Comparison of ENCODE assay signal across 8 mouse cellular contexts in genomic region chr7:142060185-142060930, GRCm38 (mm10). TPM values are rescaled to one million over a fixed set of nuclear protein-coding genes. Genes with fewer than 3 reads are reported as not detected.
DNase-seq lines count a peak whose midpoint lies in the region; ATAC-seq and TF ChIP-seq lines count a peak whose summit lies in the region.

No protein-coding gene starts in this region.

- TF ChIP-seq CTCF in layer of hippocampus, adult 2 months (conservative IDR thresholded peaks at IDR 0.05) = no peak

- H3K4me1 ChIP-seq in forebrain, embryonic 10.5 days = peaks cover 24% of the 10 kb centered on the region
- H3K4me1 ChIP-seq in limb, embryonic 14.5 days (ENCODE audit: control insufficient read depth, insufficient read depth, low read length) = peaks cover 15% of the 10 kb centered on the region

- H3K36me3 ChIP-seq in forebrain, embryonic 10.5 days (replicated peaks) = peaks cover 23% of the 10 kb centered on the region
- H3K36me3 ChIP-seq in limb, embryonic 14.5 days (ENCODE audit: control insufficient read depth, insufficient read depth, low read length) = no peaks in the 10 kb centered on the region; the same call in 1 of the 2 replicates

- H3K9me3 ChIP-seq in forebrain, embryonic 10.5 days = no peaks in the 10 kb centered on the region
- H3K9me3 ChIP-seq in limb, embryonic 14.5 days (ENCODE audit: control insufficient read depth, low read length) = no peaks in the 10 kb centered on the region

- no peak for TF ChIP-seq POLR2A in limb, embryonic 14.5 days (IDR thresholded peaks at IDR 0.05; ENCODE audit: borderline replicate concordance, extremely low read depth, insufficient read depth, insufficient read length)

- peak overlapping the region; percentile 93 for H3K9ac ChIP-seq in limb, embryonic 14.5 days (ENCODE audit: low read depth, low read length, severe bottlenecking)

- intact Hi-C loops in left cerebral cortex, postnatal 25 days (cut with DNase I) = no loop called here

- H3K27me3 ChIP-seq in forebrain, embryonic 10.5 days (ENCODE audit: poor library complexity, severe bottlenecking) = no peaks in the 10 kb centered on the region
- no peaks in the 10 kb centered on the region for H3K27me3 ChIP-seq in limb, embryonic 14.5 days (ENCODE audit: control insufficient read depth, insufficient read depth, low read length)

- no peak for DNase-seq in layer of hippocampus, adult 2 months (ENCODE audit: low spot score in 2 of 2)
- DNase-seq in layer of hippocampus, adult 8-10 months (ENCODE audit: low spot score in 2 of 2) = no peak
- DNase-seq in NIH3T3 (ENCODE audit: low read depth) = peak; percentile 17
- DNase-seq in forebrain, embryonic 10.5 days (ENCODE audit: extremely low spot score, low spot score) = no peak
- DNase-seq in limb, embryonic 14.5 days (ENCODE audit: low spot score) = no peak
- peak; percentile 44 for DNase-seq in neural tube, embryonic 10.5 days (ENCODE audit: extremely low spot score, low spot score)
- DNase-seq in left cerebral cortex, postnatal 25 days (ENCODE audit: low spot score in 2 of 2) = no peak
- no peak for DNase-seq in layer of hippocampus, adult 9-10 months (ENCODE audit: low spot score)

- peak; percentile 38 for ATAC-seq in limb, embryonic 14.5 days (ENCODE audit: low FRiP score, low read depth)

- H3K4me2 ChIP-seq in limb, embryonic 14.5 days (replicated peaks; ENCODE audit: low read depth, low read length, severe bottlenecking) = peak overlapping the region; percentile 90

- WGBS in forebrain, embryonic 10.5 days = 2% methylated on average over 66 of the region's 66 CpGs
- under 1% methylated on average over 47 of the region's 66 CpGs for WGBS in limb, embryonic 14.5 days

- H3K27ac ChIP-seq in layer of hippocampus, adult 2 months = peak overlapping the region; percentile 95
- H3K27ac ChIP-seq in forebrain, embryonic 10.5 days = peak overlapping the region; percentile 91
- peak overlapping the region; percentile 77 for H3K27ac ChIP-seq in limb, embryonic 14.5 days (replicated peaks; ENCODE audit: low read depth, low read length)

- peak overlapping the region; percentile 93 for H3K4me3 ChIP-seq in layer of hippocampus, adult 2 months
- H3K4me3 ChIP-seq in forebrain, embryonic 10.5 days = peak overlapping the region; percentile 95
- H3K4me3 ChIP-seq in limb, embryonic 14.5 days (replicated peaks; ENCODE audit: low read length) = peak overlapping the region; percentile 94

RNA-seq across cellular contexts. Expression of gene Mob2, which starts 0.5 kb away (rescaled TPM):
- total RNA-seq in layer of hippocampus, adult 2 months (2021) = 10 to 100 TPM; 29.0 to 29.3 TPM
- total RNA-seq in layer of hippocampus, adult 8-10 months (2022) = 10 to 100 TPM; 28.9 to 34.4 (median 30.9) TPM
- polyA plus RNA-seq in forebrain, embryonic 10.5 days (2016; fragmentation: Nextera tagmentation; extraction: Ambion mirVana) = 60.9 and 65.7 TPM in 2 replicates
- polyA plus RNA-seq in limb, embryonic 14.5 days (2012; rRNA removed) = 55.2 and 56.2 TPM in 2 replicates
- 73.6 and 76.9 TPM in 2 replicates for polyA plus RNA-seq in limb, embryonic 14.5 days (2014; fragmentation: Nextera tagmentation; extraction: Ambion mirVana)
- total RNA-seq in left cerebral cortex, postnatal 25 days (2021) = 10 to 100 TPM; 33.7 to 37.8 TPM

RNA-seq across cellular contexts. Expression of gene Dusp8, which starts 35.3 kb away (rescaled TPM):
- total RNA-seq in layer of hippocampus, adult 2 months (2021) = 100 to 1,000 TPM; 126 to 127 TPM
- 100 to 1,000 TPM; 103 to 110 (median 106) TPM for total RNA-seq in layer of hippocampus, adult 8-10 months (2022)
- polyA plus RNA-seq in forebrain, embryonic 10.5 days (2016; fragmentation: Nextera tagmentation; extraction: Ambion mirVana) = 3.6 and 7.3 TPM in 2 replicates
- polyA plus RNA-seq in limb, embryonic 14.5 days (2012; rRNA removed) = 4.1 and 5.4 TPM in 2 replicates
- polyA plus RNA-seq in limb, embryonic 14.5 days (2014; fragmentation: Nextera tagmentation; extraction: Ambion mirVana) = 3.5 TPM in 2 replicates
- total RNA-seq in left cerebral cortex, postnatal 25 days (2021) = 100 to 1,000 TPM; 152 TPM

Comparison
In these comparisons a context has a peak if more than half of its experiments do, and no peak if none do; other contexts are left out.
1. DNase-seq: peak in NIH3T3 (single experiment) and neural tube, embryonic 10.5 days (single experiment); none in layer of hippocampus, adult 2 months (0 of 2), layer of hippocampus, adult 8-10 months (0 of 2), forebrain, embryonic 10.5 days (single experiment), limb, embryonic 14.5 days (single experiment), left cerebral cortex, postnatal 25 days (0 of 2) and layer of hippocampus, adult 9-10 months (single experiment).
2. Peak in every context shown above with its lines, with median percentiles within 50 percentile points of each other: H3K27ac ChIP-seq and H3K4me3 ChIP-seq.